Mouse (Mus musculus): Measurements from ENCODE around the gene Sdc1. TPM values are rescaled to one million over a fixed set of nuclear protein-coding genes. Genes with fewer than 3 reads are reported as not detected.

The Sdc1 gene
- polyA plus RNA-seq, 1 experiment: 13.3 TPM

- Histone ChIP-seq H3K4me1 (ENCODE audit: control insufficient read depth, insufficient read depth, low read length) (no peaks in the 10 kb centered on the region), H3K27ac (ENCODE audit: insufficient read depth, low read depth, low read length) (no peak overlapping the region), H3K4me3 (ENCODE audit: insufficient read depth, low read depth, low read length) (no peak overlapping the region), H3K27me3 (replicated peaks; ENCODE audit: control insufficient read depth, insufficient read depth, low read length) (no peaks in the 10 kb centered on the region), H3K36me3 (ENCODE audit: control insufficient read depth, insufficient read depth, low read length) (no peaks in the 10 kb centered on the region)
- peak; percentile 76 for DNase-seq
- WGBS: 63% methylated on average over 9 of the region's 9 CpGs
- TF ChIP-seq POLR2A (IDR thresholded peaks at IDR 0.05; ENCODE audit: low read depth, low read length) (no peak), CTCF (conservative IDR thresholded peaks at IDR 0.05; ENCODE audit: insufficient read depth, insufficient read length, low read depth, low read length) (no peak)
Observed at GRCm38 (mm10) chr12:8781681-8782378, 10.7 kb downstream of the Sdc1 start.

GRCm38 (mm10) chr12:8782565-8782964 lies 11.4 kb downstream of the Sdc1 start:
- DNase-seq: no peak
- Histone ChIP-seq H3K4me3 (ENCODE audit: insufficient read depth, low read depth, low read length) (no peak overlapping the region), H3K4me1 (ENCODE audit: control insufficient read depth, insufficient read depth, low read length) (no peaks in the 10 kb centered on the region), H3K36me3 (ENCODE audit: control insufficient read depth, insufficient read depth, low read length) (no peaks in the 10 kb centered on the region), H3K27ac (ENCODE audit: insufficient read depth, low read depth, low read length) (no peak overlapping the region), H3K27me3 (replicated peaks; ENCODE audit: control insufficient read depth, insufficient read depth, low read length) (no peaks in the 10 kb centered on the region)
- WGBS: 81% methylated on average over 3 of the region's 3 CpGs
- no peak for TF ChIP-seq POLR2A (IDR thresholded peaks at IDR 0.05; ENCODE audit: low read depth, low read length)
- no peak for TF ChIP-seq CTCF (conservative IDR thresholded peaks at IDR 0.05; ENCODE audit: insufficient read depth, insufficient read length, low read depth, low read length)

- Histone ChIP-seq H3K4me3 (ENCODE audit: insufficient read depth, low read depth, low read length) (no peak overlapping the region), H3K36me3 (ENCODE audit: control insufficient read depth, insufficient read depth, low read length) (no peaks in the 10 kb centered on the region), H3K27ac (ENCODE audit: insufficient read depth, low read depth, low read length) (no peak overlapping the region), H3K27me3 (replicated peaks; ENCODE audit: control insufficient read depth, insufficient read depth, low read length) (no peaks in the 10 kb centered on the region), H3K4me1 (ENCODE audit: control insufficient read depth, insufficient read depth, low read length) (no peaks in the 10 kb centered on the region)
- 91% methylated on average over 9 of the region's 9 CpGs for WGBS
- no peak for DNase-seq
- TF ChIP-seq CTCF (conservative IDR thresholded peaks at IDR 0.05; ENCODE audit: insufficient read depth, insufficient read length, low read depth, low read length) (no peak), POLR2A (IDR thresholded peaks at IDR 0.05; ENCODE audit: low read depth, low read length) (no peak)
Observed at GRCm38 (mm10) chr12:8784189-8784588, 13.1 kb downstream of the Sdc1 start.

DNA sequence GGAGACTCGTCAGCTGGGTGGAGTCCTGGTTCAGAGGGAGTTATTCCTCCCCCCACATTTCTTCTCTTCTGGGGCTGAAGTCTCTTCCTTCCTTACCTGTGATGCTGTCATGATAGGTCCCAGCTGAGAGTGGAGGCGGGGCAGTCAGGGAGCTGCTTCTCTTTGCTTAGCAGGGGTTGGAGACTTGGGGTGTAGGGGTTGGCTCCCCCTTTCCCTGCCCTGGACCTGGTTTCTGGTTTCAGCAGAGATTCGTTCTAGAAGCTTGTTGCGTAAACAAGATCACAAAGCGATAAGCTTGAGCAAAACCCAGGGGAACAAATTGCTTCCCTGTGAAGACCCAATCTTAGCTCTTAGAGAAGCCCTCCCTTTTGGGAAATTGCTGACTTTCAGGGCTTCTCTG lies 15.4 kb downstream of the Sdc1 start:
- Histone ChIP-seq H3K4me1 (ENCODE audit: control insufficient read depth, insufficient read depth, low read length) (no peaks in the 10 kb centered on the region), H3K27ac (ENCODE audit: insufficient read depth, low read depth, low read length) (no peak overlapping the region), H3K27me3 (replicated peaks; ENCODE audit: control insufficient read depth, insufficient read depth, low read length) (no peaks in the 10 kb centered on the region), H3K36me3 (ENCODE audit: control insufficient read depth, insufficient read depth, low read length) (no peaks in the 10 kb centered on the region), H3K4me3 (ENCODE audit: insufficient read depth, low read depth, low read length) (no peak overlapping the region)
- TF ChIP-seq CTCF (conservative IDR thresholded peaks at IDR 0.05; ENCODE audit: insufficient read depth, insufficient read length, low read depth, low read length) (no peak), POLR2A (IDR thresholded peaks at IDR 0.05; ENCODE audit: low read depth, low read length) (no peak)
- WGBS: 72% methylated on average over 5 of the region's 5 CpGs
- peak; percentile 12 for DNase-seq

- H3K27ac ChIP-seq (ENCODE audit: insufficient read depth, low read depth, low read length): no peak overlapping the region
- WGBS: 83% methylated on average over 12 of the region's 12 CpGs
- H3K27me3 ChIP-seq (replicated peaks; ENCODE audit: control insufficient read depth, insufficient read depth, low read length): no peaks in the 10 kb centered on the region
Observed at GRCm38 (mm10) chr12:8786984-8787730, 16.0 kb downstream of the Sdc1 start.

GRCm38 (mm10) chr12:8788469-8788868 lies 17.3 kb downstream of the Sdc1 start:
- H3K36me3 ChIP-seq (ENCODE audit: control insufficient read depth, insufficient read depth, low read length): no peaks in the 10 kb centered on the region
- no peak overlapping the region for H3K4me3 ChIP-seq (ENCODE audit: insufficient read depth, low read depth, low read length)
- 71% methylated on average over 3 of the region's 3 CpGs for WGBS
- TF ChIP-seq CTCF (conservative IDR thresholded peaks at IDR 0.05; ENCODE audit: insufficient read depth, insufficient read length, low read depth, low read length): no peak
- TF ChIP-seq POLR2A (IDR thresholded peaks at IDR 0.05; ENCODE audit: low read depth, low read length): no peak
- no peak overlapping the region for H3K27ac ChIP-seq (ENCODE audit: insufficient read depth, low read depth, low read length)
- H3K4me1 ChIP-seq (ENCODE audit: control insufficient read depth, insufficient read depth, low read length): no peaks in the 10 kb centered on the region
- no peak for DNase-seq
- no peaks in the 10 kb centered on the region for H3K27me3 ChIP-seq (replicated peaks; ENCODE audit: control insufficient read depth, insufficient read depth, low read length)

More at GRCm38 (mm10) chr12:8786984-8787730, 16.0 kb downstream of the Sdc1 start:
- Histone ChIP-seq H3K4me3 (ENCODE audit: insufficient read depth, low read depth, low read length) (no peak overlapping the region), H3K4me1 (ENCODE audit: control insufficient read depth, insufficient read depth, low read length) (no peaks in the 10 kb centered on the region), H3K36me3 (ENCODE audit: control insufficient read depth, insufficient read depth, low read length) (no peaks in the 10 kb centered on the region)
- DNase-seq: no peak
- no peak for TF ChIP-seq CTCF (conservative IDR thresholded peaks at IDR 0.05; ENCODE audit: insufficient read depth, insufficient read length, low read depth, low read length)
- no peak for TF ChIP-seq POLR2A (IDR thresholded peaks at IDR 0.05; ENCODE audit: low read depth, low read length)

DNA sequence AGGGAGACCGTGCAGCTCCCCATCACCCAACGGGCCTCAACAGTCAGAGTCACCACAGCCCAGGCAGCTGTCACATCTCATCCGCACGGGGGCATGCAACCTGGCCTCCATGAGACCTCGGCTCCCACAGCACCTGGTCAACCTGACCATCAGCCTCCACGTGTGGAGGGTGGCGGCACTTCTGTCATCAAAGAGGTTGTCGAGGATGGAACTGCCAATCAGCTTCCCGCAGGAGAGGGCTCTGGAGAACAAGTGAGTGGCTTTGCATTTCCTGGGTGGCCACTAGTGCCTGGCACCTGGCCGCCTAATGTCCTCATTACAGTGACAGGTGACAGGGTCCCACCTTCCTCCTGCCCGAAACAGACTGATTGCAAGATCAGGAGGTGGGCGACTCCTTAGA lies 19.5 kb downstream of the Sdc1 start:
- H3K27ac ChIP-seq (ENCODE audit: insufficient read depth, low read depth, low read length): no peak overlapping the region
- TF ChIP-seq CTCF (conservative IDR thresholded peaks at IDR 0.05; ENCODE audit: insufficient read depth, insufficient read length, low read depth, low read length): no peak
- no peak for TF ChIP-seq POLR2A (IDR thresholded peaks at IDR 0.05; ENCODE audit: low read depth, low read length)
- 92% methylated on average over 12 of the region's 12 CpGs for WGBS
- no peak overlapping the region for H3K4me3 ChIP-seq (ENCODE audit: insufficient read depth, low read depth, low read length)
- no peaks in the 10 kb centered on the region for H3K27me3 ChIP-seq (replicated peaks; ENCODE audit: control insufficient read depth, insufficient read depth, low read length)
- H3K4me1 ChIP-seq (ENCODE audit: control insufficient read depth, insufficient read depth, low read length): no peaks in the 10 kb centered on the region
- DNase-seq: no peak
- H3K36me3 ChIP-seq (ENCODE audit: control insufficient read depth, insufficient read depth, low read length): no peaks in the 10 kb centered on the region

Measured in kidney, adult 2 months (tissue).